Mouse (Mus musculus): ENCODE results near the gene Trnau1ap.
A peak's percentile ranks its signal among the peaks of the same experiment; 100 is the strongest.
"Not testable (repeated sequence)": the region's sequence is repeated elsewhere in the genome, so short reads cannot be mapped to it uniquely, and the experiment has no call there.

Gene Trnau1ap

DNA sequence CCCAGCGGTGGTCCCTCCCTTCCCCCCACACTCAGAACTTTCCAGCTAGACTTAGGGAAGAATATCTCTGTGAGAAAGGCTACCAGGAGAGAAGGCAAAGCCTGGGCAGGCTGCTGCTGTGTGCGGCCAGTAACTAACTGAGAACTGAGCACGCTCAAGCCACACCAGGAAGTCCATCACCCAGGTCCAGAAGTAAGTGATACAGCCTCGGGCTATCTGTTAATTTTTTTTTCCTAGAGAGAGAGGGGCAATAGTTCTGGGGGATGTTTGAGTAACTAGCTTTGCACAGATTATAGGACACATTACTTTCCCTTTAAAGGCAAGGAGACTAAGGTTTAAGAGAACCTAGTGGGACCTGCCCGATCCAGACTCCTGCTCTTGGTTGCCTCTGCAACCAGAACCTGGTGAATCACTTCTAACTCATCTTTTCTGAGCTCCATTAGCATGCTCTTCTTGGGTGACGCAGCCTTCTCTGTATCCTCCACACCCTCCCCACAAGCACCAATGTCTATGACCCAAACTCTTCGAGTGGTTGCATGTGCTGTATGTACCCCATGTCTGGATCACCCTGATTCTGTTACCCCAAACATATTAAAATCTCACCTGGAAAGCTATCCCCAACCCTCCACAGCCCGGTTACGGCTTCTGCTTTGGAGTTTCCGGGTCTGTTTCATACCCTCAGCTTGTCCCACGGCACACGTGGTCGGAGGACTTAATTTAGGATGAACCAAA lies 15.2 kb upstream of the Trnau1ap start:
- DNase-seq (ENCODE audit: low spot score in 2 of 2) = no peak

DNA sequence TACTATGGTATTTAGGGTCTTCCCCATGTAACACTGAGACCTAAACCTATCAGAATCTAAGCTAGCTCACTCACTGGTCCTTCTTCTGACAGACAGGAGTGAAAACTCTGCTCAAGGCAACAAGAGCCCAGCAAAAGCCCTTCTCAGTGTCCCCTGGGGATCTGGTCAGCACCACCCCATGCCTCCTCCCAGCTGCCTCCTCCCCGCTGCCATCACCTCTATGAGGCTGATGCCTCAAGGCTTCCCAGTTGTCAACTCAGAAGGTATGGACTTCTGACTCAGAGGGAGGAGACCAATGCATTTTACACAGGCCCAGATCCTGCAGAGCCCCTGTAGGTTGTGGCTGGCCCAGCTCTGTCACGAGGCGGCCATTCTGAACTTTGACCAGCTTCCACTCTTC lies 12.1 kb upstream of the Trnau1ap start:
- no peak for DNase-seq (ENCODE audit: low spot score in 2 of 2)

DNA sequence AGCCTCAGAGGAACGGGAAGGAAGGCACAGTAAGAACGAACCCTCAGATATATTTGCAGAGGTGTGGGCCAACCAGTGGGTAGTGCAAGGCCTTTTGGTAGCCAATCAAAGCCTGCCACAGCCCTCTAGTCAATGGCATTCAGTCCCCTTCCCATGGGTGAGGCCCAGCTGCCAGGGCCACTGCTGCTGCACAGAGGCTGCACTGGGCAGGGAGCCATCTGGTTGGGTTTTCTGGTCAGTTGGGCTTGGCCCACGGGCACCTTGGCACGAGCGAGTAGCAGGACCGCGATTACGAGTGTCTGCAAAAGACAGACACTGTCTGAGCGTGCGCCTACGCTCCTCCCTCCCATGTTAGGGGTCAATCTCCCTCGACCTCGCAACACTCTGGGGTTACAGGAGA lies 9.6 kb upstream of the Trnau1ap start:
- peak in 1 of 2 experiments; percentile 54 for DNase-seq (ENCODE audit: low spot score in 2 of 2)

DNA sequence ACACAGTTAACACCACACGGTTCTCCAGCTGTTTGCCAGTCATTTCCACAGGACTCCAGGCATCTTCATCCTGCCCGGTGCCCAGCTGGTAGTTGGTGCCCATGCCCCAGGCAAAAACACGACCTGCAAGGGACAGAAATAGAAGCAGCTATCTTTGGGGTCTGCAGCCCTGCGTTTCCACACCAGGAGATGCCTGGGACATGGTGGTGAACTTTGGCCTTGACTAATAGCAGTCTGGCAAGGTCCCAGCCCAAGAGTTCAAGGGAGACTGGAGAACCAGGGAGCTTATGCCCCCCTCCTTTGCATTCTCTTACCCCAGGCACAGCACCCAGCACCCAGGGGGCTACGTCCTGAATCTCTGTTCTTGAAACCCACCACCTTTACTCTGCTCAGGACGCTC lies 3.5 kb upstream of the Trnau1ap start:
- DNase-seq (ENCODE audit: low spot score in 2 of 2) = no peak

DNA sequence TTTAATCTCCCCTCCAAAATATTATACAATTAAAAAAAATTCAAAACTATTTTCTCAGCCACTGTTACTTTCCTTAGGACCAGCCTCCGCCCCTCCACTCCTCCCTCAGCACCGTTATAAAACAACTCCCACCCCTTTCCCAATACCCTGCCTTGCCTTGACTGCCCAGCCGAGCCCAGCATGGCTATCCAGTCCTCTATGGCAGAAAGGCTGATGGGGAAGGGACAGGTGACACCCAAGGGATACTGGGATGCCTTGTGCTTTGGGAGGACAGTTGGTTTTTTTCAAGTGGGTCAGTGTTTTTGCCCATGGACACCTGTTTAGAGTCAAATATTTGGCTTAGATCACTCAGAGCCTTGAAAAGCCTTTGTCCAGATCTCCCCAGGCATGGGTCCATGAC lies 2.6 kb upstream of the Trnau1ap start:
- DNase-seq (ENCODE audit: low spot score in 2 of 2) = no peak

DNA sequence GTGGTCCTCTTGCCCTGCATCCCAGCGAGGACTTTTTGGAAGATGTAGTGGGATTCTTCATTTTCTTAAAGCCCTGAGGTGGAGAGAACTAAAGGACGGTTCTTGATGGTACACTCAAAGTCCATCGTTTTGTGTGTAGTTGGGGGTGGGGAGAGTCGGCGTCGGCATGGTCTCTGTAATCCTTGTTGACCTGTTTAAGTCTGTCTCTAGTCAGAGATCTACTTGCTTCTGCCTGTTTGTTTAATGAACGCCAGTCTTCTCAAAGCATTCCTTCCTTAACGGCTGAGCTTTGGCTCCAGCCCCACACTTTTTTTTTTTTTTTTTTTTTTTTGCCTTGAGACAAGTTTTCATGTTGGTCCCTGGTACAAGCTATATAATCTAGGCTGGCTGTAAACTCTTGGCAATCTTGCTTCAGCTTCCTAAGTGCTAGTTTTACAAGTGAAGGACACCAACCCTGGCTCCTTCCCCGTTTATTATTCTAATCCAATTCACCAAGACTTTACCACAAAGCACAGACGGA lies 557 bp upstream of the Trnau1ap start:
- DNase-seq (ENCODE audit: low spot score in 2 of 2) = no peak

DNA sequence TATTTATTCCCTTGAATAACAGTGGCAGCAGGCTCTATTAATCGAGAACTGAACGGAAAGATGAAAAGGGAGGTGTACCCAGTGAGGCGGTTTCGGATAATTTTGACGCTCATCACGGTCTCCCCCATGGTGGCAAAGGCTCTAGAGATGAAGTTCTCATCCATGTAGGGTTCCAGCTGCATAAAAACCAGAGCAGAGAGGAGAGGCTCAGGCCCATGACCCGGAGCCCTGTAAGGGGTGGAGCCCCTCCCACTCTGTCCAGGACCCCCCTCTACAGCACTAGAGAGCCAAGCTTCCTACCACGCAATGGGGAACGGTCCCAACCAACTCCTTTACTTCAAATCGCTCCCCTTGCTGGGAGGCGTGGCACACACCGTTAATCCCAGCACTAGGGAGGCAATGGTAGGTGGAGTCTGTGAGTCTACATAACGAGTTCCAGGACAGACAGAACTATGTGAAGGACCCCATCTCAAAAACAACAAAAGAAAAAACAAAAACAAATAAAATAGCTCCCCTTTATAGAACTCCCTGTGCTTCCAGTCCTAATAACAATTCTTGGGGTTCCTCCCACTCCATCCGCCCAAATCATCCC lies 851 bp downstream of the Trnau1ap start:
- DNase-seq (ENCODE audit: low spot score in 2 of 2) = no peak

DNA sequence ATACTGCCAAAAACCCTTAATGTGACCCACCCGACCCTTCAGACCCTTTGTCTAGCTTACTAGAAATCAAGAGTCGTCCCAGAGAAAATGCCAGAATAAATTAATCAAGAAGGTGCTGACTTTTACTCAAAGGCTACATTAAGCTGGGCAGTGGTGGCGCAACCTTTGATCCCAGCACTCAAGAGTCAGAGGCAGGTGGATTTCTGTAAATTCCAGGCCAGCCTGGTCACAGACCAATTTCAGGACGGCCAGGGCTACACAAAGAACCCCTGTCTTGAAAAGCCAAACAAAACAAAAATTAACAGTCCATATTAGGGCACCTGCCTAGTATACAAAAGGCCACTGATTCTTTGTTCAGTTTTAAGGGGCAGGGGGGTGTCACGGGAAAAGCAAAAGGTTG lies 2.9 kb downstream of the Trnau1ap start:
- no peak for DNase-seq (ENCODE audit: low spot score in 2 of 2)

DNA sequence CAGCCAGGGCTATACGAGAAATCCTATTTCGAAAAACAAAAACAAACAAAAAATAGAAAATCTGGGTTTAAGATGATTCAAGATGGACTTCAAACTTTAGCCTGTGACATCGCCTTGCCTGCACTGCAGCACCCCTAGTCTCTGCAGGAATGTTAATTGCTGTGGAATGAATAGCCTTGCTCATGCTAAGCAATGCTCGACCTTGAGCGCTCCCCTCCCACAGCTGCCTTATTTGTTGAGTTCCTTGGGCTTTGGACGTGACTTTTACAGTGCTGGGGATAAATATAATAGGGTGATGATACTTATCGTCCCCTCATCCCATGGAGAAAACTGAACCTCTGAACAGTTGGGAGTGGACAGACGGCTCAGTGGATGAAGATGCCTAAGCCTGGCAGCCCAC lies 13.6 kb downstream of the Trnau1ap start:
- no peak for DNase-seq (ENCODE audit: low spot score in 2 of 2)

DNA sequence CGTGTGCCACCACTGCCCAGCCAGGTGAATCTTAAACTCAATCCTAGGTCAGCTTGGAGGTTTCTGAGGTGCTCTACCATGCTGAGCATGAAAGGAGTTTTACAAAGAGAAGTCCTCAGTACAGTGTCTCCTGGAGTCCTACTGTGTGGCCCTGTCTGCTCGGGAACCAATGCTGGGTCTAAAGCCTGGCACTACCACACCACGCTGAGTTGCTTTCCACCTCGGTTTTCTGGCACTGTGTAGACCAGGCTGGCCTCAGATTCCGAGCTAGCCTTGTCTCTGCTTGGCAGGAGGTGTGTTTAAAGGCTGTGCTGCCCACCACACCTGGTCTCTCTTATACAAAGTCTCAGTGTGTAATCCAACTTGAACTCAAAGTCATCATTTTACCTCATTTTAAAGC lies 16.7 kb downstream of the Trnau1ap start:
- no peak for DNase-seq (ENCODE audit: low spot score in 2 of 2)

DNA sequence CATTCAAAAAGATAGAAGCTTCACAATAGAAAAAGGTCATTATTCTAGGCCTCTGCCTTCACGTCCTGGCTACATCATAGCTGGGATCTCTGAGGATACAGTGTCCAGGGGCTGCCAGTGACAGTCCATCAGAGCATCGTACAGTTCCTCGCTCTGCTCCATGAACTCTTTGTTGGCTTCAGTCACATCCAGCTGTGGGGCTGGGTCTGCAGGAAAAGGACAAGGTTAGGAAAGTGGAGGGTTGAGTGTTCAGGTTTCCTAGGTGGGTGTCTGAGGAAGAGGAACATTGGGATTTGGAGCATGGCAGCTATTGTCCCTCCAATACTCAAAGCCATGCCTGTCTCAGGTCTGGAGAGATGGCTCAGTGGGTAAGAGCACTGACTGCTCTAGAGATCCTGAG lies 17.5 kb downstream of the Trnau1ap start:
- no peak for DNase-seq (ENCODE audit: low spot score in 2 of 2)

DNA sequence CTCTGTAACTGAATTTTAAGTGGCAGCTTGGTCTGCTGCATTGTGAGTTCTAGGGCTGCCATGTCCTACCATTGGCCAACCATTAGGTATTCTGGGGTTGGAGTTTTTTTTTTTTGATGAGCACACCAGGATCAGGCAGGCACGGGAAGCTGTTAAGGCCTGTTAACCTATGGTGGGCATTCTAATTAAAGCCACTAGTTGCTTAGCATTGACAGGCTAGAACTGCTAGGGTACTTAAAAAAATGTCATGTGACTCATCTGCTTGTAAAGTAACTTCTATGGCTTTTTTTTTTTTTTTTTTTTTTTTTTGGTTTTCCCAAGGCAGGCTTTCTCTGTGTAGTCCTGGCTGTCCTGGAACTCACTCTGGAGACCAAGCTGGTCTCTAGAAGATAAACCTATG lies 18.1 kb downstream of the Trnau1ap start:
- no peak for DNase-seq (ENCODE audit: low spot score in 2 of 2)

DNA sequence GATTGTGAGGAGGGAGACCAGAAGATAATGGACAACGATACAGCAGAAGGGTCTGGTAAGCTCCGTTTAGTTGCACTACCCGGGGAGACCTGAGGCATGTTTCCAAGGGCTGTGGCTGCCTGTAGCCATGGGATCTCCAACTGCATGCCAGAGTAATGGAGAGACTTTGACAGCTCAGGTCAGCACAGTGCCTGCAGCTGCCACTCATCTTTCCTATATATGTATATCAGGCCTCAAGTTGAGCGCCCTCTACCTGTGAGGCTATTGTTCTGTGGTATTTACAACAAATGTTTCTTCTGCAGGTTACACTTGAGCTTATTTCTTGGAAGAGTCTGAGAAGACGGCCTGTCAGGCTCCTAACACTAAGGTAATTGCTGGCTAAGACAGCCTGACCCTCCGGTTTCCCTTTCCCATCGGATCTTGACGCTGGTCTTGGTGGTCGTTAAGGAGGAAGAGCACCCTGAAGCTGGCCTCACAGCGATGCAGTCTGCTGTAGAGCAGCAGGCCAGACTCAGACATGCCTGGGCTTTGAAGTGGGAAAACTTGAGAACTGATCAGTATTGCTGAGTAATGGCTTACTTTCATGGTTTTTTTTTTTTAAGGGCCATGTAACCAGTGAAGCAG lies 19.4 kb downstream of the Trnau1ap start:
- DNase-seq (ENCODE audit: low spot score in 2 of 2) = peak in 1 of 2 experiments; percentile 31

DNA sequence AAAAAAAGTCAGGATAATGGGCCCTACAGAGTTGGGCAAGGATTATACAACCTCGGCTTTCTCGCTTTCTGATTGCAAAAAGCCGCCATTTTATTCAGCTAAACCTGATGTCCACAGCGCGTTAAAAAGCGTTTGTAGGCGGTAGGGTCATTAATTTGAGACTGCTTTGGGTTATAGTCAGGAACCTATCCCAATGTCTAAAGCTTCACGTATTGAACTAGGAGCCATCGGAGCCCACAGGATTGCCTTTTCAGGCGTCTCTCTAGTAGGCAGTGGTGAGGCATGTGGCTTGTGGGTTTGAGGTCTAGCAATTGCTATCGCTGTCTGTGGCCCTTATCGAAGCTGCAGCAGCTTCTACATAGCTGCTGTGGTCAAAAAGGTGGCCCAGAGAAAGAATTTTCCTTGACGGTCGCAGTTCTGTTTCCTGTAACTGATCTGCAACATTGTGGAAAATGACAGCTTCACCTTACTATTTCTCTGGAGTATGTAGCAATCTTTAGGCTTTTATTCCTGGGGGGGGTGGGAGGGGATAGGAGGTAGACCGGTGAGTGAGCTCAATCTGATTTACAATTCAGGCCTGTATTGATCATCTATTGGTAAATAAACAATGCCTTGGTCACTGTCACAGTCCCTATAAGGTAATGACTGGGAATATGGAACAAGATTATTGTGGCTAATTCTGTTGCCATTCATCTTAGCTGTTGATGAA lies 20.0 kb downstream of the Trnau1ap start:
- peak in 1 of 2 experiments; percentile 17 for DNase-seq (ENCODE audit: low spot score in 2 of 2)

DNA sequence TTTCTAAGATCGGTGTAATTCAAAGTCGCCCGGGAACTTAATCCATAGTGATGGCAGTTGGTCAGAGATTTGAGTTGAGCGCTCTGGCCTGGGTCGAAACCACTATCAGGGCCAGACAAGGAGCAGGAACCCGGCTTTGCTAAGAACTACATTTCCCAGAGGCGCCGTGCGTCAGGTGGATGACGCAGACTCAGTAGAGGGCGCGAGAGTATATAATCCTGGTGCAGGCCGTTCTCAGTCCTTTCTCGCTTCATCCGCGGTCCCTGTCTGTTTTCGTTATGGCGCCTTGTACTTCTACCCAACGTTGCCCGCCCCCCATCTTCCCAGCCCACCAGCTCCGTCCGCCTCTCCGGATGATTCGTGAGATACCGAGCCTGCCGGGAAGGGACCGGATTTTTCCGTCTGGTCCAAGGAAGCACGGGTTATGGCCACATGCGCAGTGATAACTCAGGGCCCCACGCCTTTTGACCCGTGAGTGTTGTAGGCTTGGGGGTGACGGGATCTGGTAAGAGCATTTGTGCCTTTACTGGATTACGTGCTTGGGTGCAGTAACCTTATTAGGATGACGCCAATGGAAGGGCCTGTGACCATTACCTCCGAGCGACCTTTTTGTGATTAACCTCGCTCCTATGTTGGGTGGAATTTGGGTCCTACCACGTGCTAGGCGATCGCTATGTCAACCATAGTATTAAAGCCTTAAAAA lies 20.8 kb downstream of the Trnau1ap start:
- DNase-seq (ENCODE audit: low spot score in 2 of 2) = peak; percentile 85 to 90

DNA sequence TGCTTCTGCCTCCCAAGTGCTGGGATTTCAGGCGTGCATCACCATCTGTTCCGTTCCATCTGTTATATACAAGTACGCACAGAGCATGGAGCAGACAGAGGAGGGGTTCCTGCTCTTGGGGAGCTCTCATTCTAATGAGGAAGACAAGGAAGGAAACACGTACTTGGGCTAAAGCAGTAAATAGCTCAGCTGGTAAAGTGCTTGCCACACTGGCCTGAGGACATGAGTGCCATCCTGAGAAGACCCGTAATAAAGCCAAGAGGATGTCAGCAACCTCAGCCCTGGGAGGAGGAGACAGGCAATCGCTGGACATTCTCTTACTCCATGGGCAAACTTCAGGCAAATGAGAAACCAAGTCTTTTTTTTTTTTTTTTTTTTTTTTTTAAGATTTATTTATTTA lies 23.3 kb downstream of the Trnau1ap start:
- no peak for DNase-seq (ENCODE audit: low spot score in 2 of 2)

DNA sequence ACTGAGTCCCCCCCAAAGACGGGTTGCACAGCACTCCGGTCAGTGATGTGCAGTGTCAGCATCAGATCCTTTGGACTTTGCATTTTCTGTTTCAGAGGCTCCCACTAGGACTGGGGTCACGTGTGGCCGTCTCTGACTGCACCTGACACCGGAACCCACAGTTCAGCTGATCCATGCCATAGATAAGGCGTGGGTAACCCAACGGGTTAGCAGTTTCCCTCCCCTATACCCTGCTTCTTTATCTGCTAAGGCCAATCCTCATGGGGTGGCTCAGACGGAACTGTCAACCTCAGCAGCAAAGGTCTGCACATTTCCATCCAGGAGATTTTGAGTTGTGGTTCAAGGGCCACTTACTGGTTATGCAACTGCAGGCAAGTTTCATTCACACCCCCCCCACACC lies 24.1 kb downstream of the Trnau1ap start:
- DNase-seq (ENCODE audit: low spot score in 2 of 2) = no peak

DNA sequence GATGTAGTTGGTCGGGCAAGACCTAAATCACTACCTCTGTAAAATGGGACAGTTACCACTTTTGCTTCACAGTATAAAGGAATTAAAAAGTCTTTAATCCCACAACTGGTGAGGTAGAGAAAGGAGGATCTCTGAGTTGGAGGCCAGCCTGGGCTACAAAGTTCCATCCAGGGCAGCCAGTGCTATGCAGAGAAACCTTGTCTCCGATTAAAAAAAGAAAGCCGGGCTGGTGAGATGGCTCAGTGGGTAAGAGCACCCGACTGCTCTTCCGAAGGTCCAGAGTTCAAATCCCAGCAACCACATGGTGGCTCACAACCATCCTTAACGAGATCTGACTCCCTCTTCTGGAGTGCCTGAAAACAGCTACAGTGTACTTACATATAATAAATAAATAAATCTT lies 25.9 kb downstream of the Trnau1ap start:
- not testable (repeated sequence) for DNase-seq (ENCODE audit: low spot score in 2 of 2)

DNA sequence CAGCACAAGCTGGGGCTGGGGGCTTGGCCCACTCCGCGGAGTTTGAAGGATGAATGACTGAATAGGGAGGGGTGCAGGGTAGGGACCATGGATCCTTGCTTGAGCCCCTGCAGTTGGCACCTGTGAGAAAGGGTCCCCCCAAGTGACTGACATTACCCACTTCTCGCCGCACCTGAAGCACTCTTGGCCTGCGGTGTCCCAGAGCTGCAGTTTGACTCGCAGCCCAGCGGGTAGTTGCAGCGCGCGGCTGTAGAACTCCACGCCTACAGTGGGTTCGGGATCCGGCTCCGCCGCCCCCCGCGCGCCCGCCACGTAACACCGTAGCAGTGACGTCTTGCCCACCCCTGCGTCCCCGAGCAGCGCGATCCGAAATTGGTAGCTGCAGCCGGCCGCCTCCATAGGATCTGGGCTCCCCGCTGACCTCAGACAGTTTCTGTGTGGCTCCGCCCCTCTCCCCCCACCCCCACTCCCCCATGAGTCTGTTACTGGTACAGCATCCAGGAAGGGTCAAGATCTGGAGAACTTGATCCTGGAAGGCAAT lies 26.3 kb downstream of the Trnau1ap start, which contains the start of gene Rab42:
Gene Rab42, minus strand, starts transcription at position 447 of the 541 bp plus-strand sequence.
- DNase-seq (ENCODE audit: low spot score in 2 of 2) = peak; percentile 16 to 46

DNA sequence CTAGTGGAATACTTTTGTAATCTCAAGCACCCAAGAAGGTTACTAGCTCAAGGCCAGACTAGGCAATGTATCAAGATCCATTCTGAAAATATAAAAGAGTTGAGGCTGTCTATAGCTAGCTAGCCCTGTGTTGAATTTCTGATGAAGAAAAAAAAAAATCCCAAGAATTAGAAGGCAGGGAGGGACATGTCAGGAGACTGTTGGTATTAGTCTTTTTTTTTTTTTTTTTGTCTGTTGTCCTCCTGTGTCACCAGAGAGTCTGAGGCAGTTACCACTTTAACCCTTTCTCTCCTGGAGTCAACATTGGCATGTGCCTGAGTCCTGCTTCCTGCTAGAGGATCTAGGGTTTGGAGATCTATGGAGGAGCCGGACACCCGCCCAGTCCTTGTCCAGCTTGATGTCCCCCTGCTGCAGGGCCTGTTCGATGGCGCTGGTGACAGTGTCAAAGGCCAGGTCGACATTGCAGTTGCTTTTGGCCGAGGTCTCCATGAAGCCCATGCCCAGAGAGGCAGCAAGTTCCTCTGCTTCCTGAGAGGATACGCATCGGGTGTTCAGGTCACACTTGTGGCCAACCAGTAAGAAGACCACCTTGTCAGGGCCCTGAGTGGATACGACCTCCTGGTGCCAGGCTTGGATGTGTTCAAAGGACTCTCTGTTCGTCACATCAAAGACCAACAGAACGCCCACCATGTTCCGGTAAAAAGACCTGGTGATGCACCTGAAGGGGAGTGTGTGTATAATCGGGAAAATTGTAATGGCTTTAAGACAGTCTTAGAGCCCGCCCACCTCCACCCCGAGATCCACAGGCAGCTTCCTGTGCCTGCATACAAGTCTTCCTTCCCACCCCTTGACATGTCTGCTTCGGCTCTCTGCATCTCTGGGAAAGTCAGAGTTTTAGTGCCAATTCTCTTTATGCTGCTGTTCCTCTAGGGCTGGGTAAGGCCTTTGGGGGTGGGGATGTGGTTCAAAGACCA lies 27.1 kb downstream of the Trnau1ap start:
- DNase-seq (ENCODE audit: low spot score in 2 of 2) = no peak
